Mouse (Mus musculus): Measurements from ENCODE around the gene Csf1. TPM values are rescaled to one million over a fixed set of nuclear protein-coding genes. Genes with fewer than 3 reads are reported as not detected.
A peak's percentile ranks its signal among the peaks of the same experiment; 100 is the strongest.

Csf1 gene
- polyA plus RNA-seq, 1 experiment from 2014 or later, result 9.2 TPM

GRCm38 (mm10) chr3:107755702-107756480, 4.4 kb downstream of the Csf1 start:
- Histone ChIP-seq H3K4me3 (ENCODE audit: low read depth, low read length) (no peak overlapping the region), H3K36me3 (ENCODE audit: control insufficient read depth, insufficient read depth) (peaks cover 10% of the 10 kb centered on the region; the same call in 1 of the 2 replicates), H3K4me2 (replicated peaks; ENCODE audit: low read depth) (no peak overlapping the region), H3K27ac (ENCODE audit: low read depth, low read length) (no peak overlapping the region), H3K4me1 (replicated peaks; ENCODE audit: control insufficient read depth, insufficient read depth, low read length) (0 out of 2 replicates have a peak, but pooled peaks cover 4% of the 10 kb centered on the region), H3K27me3 (replicated peaks; ENCODE audit: control insufficient read depth, insufficient read depth, low read length) (peaks cover 43% of the 10 kb centered on the region; the same call in 1 of the 2 replicates), H3K9me3 (ENCODE audit: control insufficient read depth) (no peaks in the 10 kb centered on the region), H3K9ac (ENCODE audit: low read depth, low read length) (no peak overlapping the region)
- 57% methylated on average over 5 of the region's 5 CpGs for WGBS
- TF ChIP-seq CTCF (IDR thresholded peaks at IDR 0.05; ENCODE audit: low read depth), result no peak
- no peak for ATAC-seq

GRCm38 (mm10) chr3:107754632-107755031, 5.6 kb downstream of the Csf1 start:
- no peak overlapping the region for H3K27ac ChIP-seq (ENCODE audit: low read depth, low read length)
- peaks cover 10% of the 10 kb centered on the region; the same call in 1 of the 2 replicates for H3K36me3 ChIP-seq (ENCODE audit: control insufficient read depth, insufficient read depth)
- ATAC-seq, result no peak
- no peaks in the 10 kb centered on the region for H3K9me3 ChIP-seq (ENCODE audit: control insufficient read depth)
- WGBS, result 45% methylated on average over 3 of the region's 3 CpGs
- no peak overlapping the region for H3K4me3 ChIP-seq (ENCODE audit: low read depth, low read length)
- peak; percentile 84 for TF ChIP-seq CTCF (IDR thresholded peaks at IDR 0.05; ENCODE audit: low read depth)
- H3K4me1 ChIP-seq (replicated peaks; ENCODE audit: control insufficient read depth, insufficient read depth, low read length), result no peaks in the 10 kb centered on the region
- peaks cover 38% of the 10 kb centered on the region; the same call in 1 of the 2 replicates for H3K27me3 ChIP-seq (replicated peaks; ENCODE audit: control insufficient read depth, insufficient read depth, low read length)
- no peak overlapping the region for H3K4me2 ChIP-seq (replicated peaks; ENCODE audit: low read depth)
- H3K9ac ChIP-seq (ENCODE audit: low read depth, low read length), result no peak overlapping the region

GRCm38 (mm10) chr3:107751607-107752006, 8.7 kb downstream of the Csf1 start:
- Histone ChIP-seq H3K9ac (ENCODE audit: low read depth, low read length) (no peak overlapping the region), H3K9me3 (ENCODE audit: control insufficient read depth) (no peaks in the 10 kb centered on the region), H3K27ac (ENCODE audit: low read depth, low read length) (no peak overlapping the region), H3K4me3 (ENCODE audit: low read depth, low read length) (no peak overlapping the region), H3K27me3 (replicated peaks; ENCODE audit: control insufficient read depth, insufficient read depth, low read length) (peaks cover 16% of the 10 kb centered on the region; the same call in 1 of the 2 replicates), H3K4me2 (replicated peaks; ENCODE audit: low read depth) (no peak overlapping the region), H3K36me3 (ENCODE audit: control insufficient read depth, insufficient read depth) (peaks cover 24% of the 10 kb centered on the region; the same call in 1 of the 2 replicates), H3K4me1 (replicated peaks; ENCODE audit: control insufficient read depth, insufficient read depth, low read length) (no peaks in the 10 kb centered on the region)
- no peak for ATAC-seq
- WGBS, result 70% methylated on average over 3 of the region's 3 CpGs
- TF ChIP-seq CTCF (IDR thresholded peaks at IDR 0.05; ENCODE audit: low read depth), result no peak

- H3K9ac ChIP-seq (ENCODE audit: low read depth, low read length), result no peak overlapping the region
- H3K27me3 ChIP-seq (replicated peaks; ENCODE audit: control insufficient read depth, insufficient read depth, low read length), result peaks cover 14% of the 10 kb centered on the region; the same call in 1 of the 2 replicates
- no peaks in the 10 kb centered on the region for H3K9me3 ChIP-seq (ENCODE audit: control insufficient read depth)
- no peak overlapping the region for H3K4me3 ChIP-seq (ENCODE audit: low read depth, low read length)
- H3K27ac ChIP-seq (ENCODE audit: low read depth, low read length), result no peak overlapping the region
- ATAC-seq, result no peak
- no peak overlapping the region for H3K4me2 ChIP-seq (replicated peaks; ENCODE audit: low read depth)
- WGBS, result 60% methylated on average over 9 of the region's 9 CpGs
- peaks cover 25% of the 10 kb centered on the region; the same call in 1 of the 2 replicates for H3K36me3 ChIP-seq (ENCODE audit: control insufficient read depth, insufficient read depth)
- no peaks in the 10 kb centered on the region for H3K4me1 ChIP-seq (replicated peaks; ENCODE audit: control insufficient read depth, insufficient read depth, low read length)
- TF ChIP-seq CTCF (IDR thresholded peaks at IDR 0.05; ENCODE audit: low read depth), result no peak
These were observed 9.3 kb downstream of the Csf1 start for GRCm38 (mm10) chr3:107750775-107751540.

- ATAC-seq, result no peak
- Histone ChIP-seq H3K9me3 (ENCODE audit: control insufficient read depth) (no peaks in the 10 kb centered on the region), H3K27ac (ENCODE audit: low read depth, low read length) (no peak overlapping the region), H3K4me2 (replicated peaks; ENCODE audit: low read depth) (no peak overlapping the region), H3K36me3 (ENCODE audit: control insufficient read depth, insufficient read depth) (peaks cover 25% of the 10 kb centered on the region; the same call in 1 of the 2 replicates), H3K9ac (ENCODE audit: low read depth, low read length) (no peak overlapping the region), H3K4me1 (replicated peaks; ENCODE audit: control insufficient read depth, insufficient read depth, low read length) (no peaks in the 10 kb centered on the region), H3K4me3 (ENCODE audit: low read depth, low read length) (no peak overlapping the region), H3K27me3 (replicated peaks; ENCODE audit: control insufficient read depth, insufficient read depth, low read length) (peaks cover 14% of the 10 kb centered on the region; the same call in 1 of the 2 replicates)
- WGBS, result 84% methylated on average over 4 of the region's 4 CpGs
- TF ChIP-seq CTCF (IDR thresholded peaks at IDR 0.05; ENCODE audit: low read depth), result no peak
These were observed 10.8 kb downstream of the Csf1 start for GRCm38 (mm10) chr3:107749446-107749845.

All from intestine, postnatal 0 days (tissue).